In the genomic region with DNA sequence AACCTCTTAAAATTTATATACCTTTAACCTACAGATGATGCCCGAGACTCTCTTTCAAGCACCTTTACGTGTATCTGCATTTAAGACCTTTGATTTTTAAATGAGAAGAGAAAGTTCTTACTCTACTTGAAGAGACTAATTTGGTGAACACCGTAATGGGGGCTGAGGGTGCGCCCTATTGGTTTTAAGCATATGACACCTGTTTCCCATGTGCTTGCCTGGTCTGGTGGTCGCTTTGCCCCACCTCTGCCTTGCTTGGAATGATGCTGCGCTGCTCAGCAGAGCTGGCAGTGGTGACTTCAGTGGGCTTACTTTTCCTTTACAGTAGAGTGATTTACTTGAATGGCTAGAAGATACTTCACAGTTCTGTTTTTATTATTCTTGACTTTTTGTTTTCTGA, we compare ENCODE assay signal across 22 mouse cellular contexts. TPM values are rescaled to one million over a fixed set of nuclear protein-coding genes. Genes with fewer than 3 reads are reported as not detected.
DNase-seq lines count a peak whose midpoint lies in the region; ATAC-seq and TF ChIP-seq lines count a peak whose summit lies in the region.
"Had no signal": no experiment of that assay in that cellular context is flagged by ENCODE, and none has a peak within 500 bp of the region (broad histone marks: within the 10 kb centered on the region; RNA-seq: fewer than 3 reads in every experiment).

No protein-coding gene starts in this region.

- H3K27ac ChIP-seq in midbrain, embryonic 11.5 days (ENCODE audit: low read depth, low read length): no peak overlapping the region
- H3K27ac ChIP-seq in midbrain, postnatal 0 days (ENCODE audit: low read depth, low read length): no peak overlapping the region
- H3K27ac ChIP-seq in ES-E14 (ENCODE audit: insufficient read depth, low read depth, low read length, poor library complexity, severe bottlenecking): peak overlapping the region; percentile 47; the same call in 1 of the 2 replicates

- TF ChIP-seq CTCF in midbrain, postnatal 0 days (IDR thresholded peaks at IDR 0.05): no peak

- in situ Hi-C loops in ES-E14 (cut with MboI; ENCODE audit: low sequenced_read_pairs in 2 of 2, unreplicated experiment in 2 of 2): no loop called here

- no peak for ATAC-seq in midbrain, embryonic 11.5 days (ENCODE audit: low FRiP score)
- no peak for ATAC-seq in midbrain, postnatal 0 days (ENCODE audit: low FRiP score)
- ATAC-seq: activated CD4-positive, CD25-positive, alpha-beta regulatory T cell, adult 4 months; CD4-positive, CD25-positive, alpha-beta regulatory T cell, adult 4 months; Patski had no signal

- WGBS in midbrain, embryonic 11.5 days: 98% methylated on average over 6 of the region's 6 CpGs
- 99% methylated on average over 6 of the region's 6 CpGs for WGBS in midbrain, postnatal 0 days

- peak; percentile 75 for DNase-seq in heart, adult 11 months
- no peak for DNase-seq in heart, postnatal 25 days (ENCODE audit: low spot score)
- peak; percentile 65 for DNase-seq in midbrain, embryonic 11.5 days (ENCODE audit: low spot score, missing footprints)
- DNase-seq in midbrain, postnatal 0 days (ENCODE audit: low spot score): no peak
- DNase-seq in ES-E14 (ENCODE audit: low read depth, low spot score): no peak
- no peak for DNase-seq in lung, postnatal 14 days
- DNase-seq: adrenal gland, adult 2 months; adrenal gland, adult 8-10 months; adrenal gland, postnatal 10 days; adrenal gland, postnatal 14 days; adrenal gland, postnatal 25 days; adrenal gland, postnatal 36 days; B cell, adult 2 months; cerebellum, adult 11 months; cerebellum, adult 11-12 months; cerebellum, adult 18-20 months; cerebellum, adult 2 months had no signal

- no peaks in the 10 kb centered on the region for H3K4me1 ChIP-seq in midbrain, embryonic 11.5 days (ENCODE audit: control insufficient read depth, insufficient read depth, low read length)
- no peaks in the 10 kb centered on the region for H3K4me1 ChIP-seq in midbrain, postnatal 0 days (ENCODE audit: insufficient read depth, low read length)
- H3K4me1 ChIP-seq in ES-E14 (ENCODE audit: control insufficient read depth in 2 of 2, insufficient read depth in 2 of 2, low read length in 2 of 2, poor library complexity in 1 of 2): peaks cover 0 to 4% of the 10 kb centered on the region in 2 experiments; a peak in 1 of 4 replicates

- no peak overlapping the region for H3K4me3 ChIP-seq in midbrain, embryonic 11.5 days (ENCODE audit: low read depth, low read length)
- no peak overlapping the region for H3K4me3 ChIP-seq in midbrain, postnatal 0 days (ENCODE audit: low read depth, low read length)
- H3K4me3 ChIP-seq in ES-E14 (ENCODE audit: insufficient read depth in 1 of 2, low read depth in 1 of 2, low read length in 2 of 2, poor library complexity in 1 of 2, severe bottlenecking in 1 of 2): no peak overlapping the region

- no peaks in the 10 kb centered on the region for H3K27me3 ChIP-seq in midbrain, embryonic 11.5 days (ENCODE audit: control insufficient read depth, insufficient read depth, low read length)
- H3K27me3 ChIP-seq in midbrain, postnatal 0 days (ENCODE audit: insufficient read depth, low read length): no peaks in the 10 kb centered on the region
- H3K27me3 ChIP-seq: CH12.LX, Patski had no signal

- intact Hi-C loops in heart, postnatal 25 days (cut with DNase I): no loop called here

- no peak overlapping the region for H3K4me2 ChIP-seq in midbrain, embryonic 11.5 days
- no peak overlapping the region for H3K4me2 ChIP-seq in midbrain, postnatal 0 days (ENCODE audit: low read depth, low read length, poor library complexity, severe bottlenecking)

- peaks cover 2% of the 10 kb centered on the region; the same call in 1 of the 2 replicates for H3K9me3 ChIP-seq in midbrain, embryonic 11.5 days (ENCODE audit: control insufficient read depth, low read length)
- no peaks in the 10 kb centered on the region for H3K9me3 ChIP-seq in midbrain, postnatal 0 days (ENCODE audit: low read length)
- peaks cover 9% of the 10 kb centered on the region for H3K9me3 ChIP-seq in ES-E14 (ENCODE audit: control insufficient read depth, insufficient read depth, low read depth, low read length)
- H3K9me3 ChIP-seq: G1E had no signal

- no peak overlapping the region for H3K9ac ChIP-seq in midbrain, embryonic 11.5 days (ENCODE audit: low read length)
- no peak overlapping the region for H3K9ac ChIP-seq in midbrain, postnatal 0 days (replicated peaks; ENCODE audit: low read length, poor library complexity, severe bottlenecking)
- no peak overlapping the region for H3K9ac ChIP-seq in ES-E14 (ENCODE audit: insufficient read depth, low read depth, low read length, poor library complexity, severe bottlenecking)

- H3K36me3 ChIP-seq in midbrain, embryonic 11.5 days (ENCODE audit: control insufficient read depth, insufficient read depth, low read length): no peaks in the 10 kb centered on the region
- no peaks in the 10 kb centered on the region for H3K36me3 ChIP-seq in midbrain, postnatal 0 days (ENCODE audit: insufficient read depth, low read length)
- peaks cover 2% of the 10 kb centered on the region; the same call in 1 of the 2 replicates for H3K36me3 ChIP-seq in ES-E14 (ENCODE audit: control insufficient read depth, insufficient read depth, low read length, poor library complexity, severe bottlenecking)
- H3K36me3 ChIP-seq: G1E had no signal

TF ChIP-seq in ES-E14, 5 proteins besides CTCF, POLR2A, EP300 and RAD21:
- TF ChIP-seq ZC3H11A (IDR thresholded peaks at IDR 0.05; ENCODE audit: borderline replicate concordance, low read depth, low read length) (no peak), ZNF384 (IDR thresholded peaks at IDR 0.05; ENCODE audit: low read depth, low read length) (no peak), MAFK (IDR thresholded peaks at IDR 0.05; ENCODE audit: insufficient read depth, low read depth, low read length) (no peak), CHD2 (IDR thresholded peaks at IDR 0.05; ENCODE audit: low read depth, low read length) (no peak)

RNA-seq across cellular contexts. Expression of a gene that starts 3.6 kb away (rescaled TPM):
- 10 to 100 TPM; 20.3 to 21.7 TPM for total RNA-seq in heart, postnatal 25 days (2021)
- polyA plus RNA-seq in midbrain, embryonic 11.5 days (2014; fragmentation: Nextera tagmentation; extraction: Ambion mirVana): 6.9 and 7.2 TPM in 2 replicates
- 48.3 and 54.4 TPM in 2 replicates for total RNA-seq in midbrain, postnatal 0 days (2014; rRNA removed)
- polyA plus RNA-seq in midbrain, postnatal 0 days (2015; fragmentation: Nextera tagmentation; extraction: Ambion mirVana): 6.1 and 8.3 TPM in 2 replicates
- total RNA-seq in ES-E14 (2012; rRNA removed): 12.4 and 13.9 TPM in 2 replicates
- polyA plus RNA-seq: activated CD4-positive, CD25-positive, alpha-beta regulatory T cell, adult 4 months; CD4-positive, CD25-positive, alpha-beta regulatory T cell, adult 4 months had no signal

Comparison
In these comparisons a context has a peak if more than half of its experiments do, and no peak if none do; other contexts are left out.
1. DNase-seq: peak in heart, adult 11 months (single experiment) and midbrain, embryonic 11.5 days (single experiment); none in heart, postnatal 25 days (single experiment), midbrain, postnatal 0 days (single experiment), ES-E14 (single experiment) and lung, postnatal 14 days (single experiment).